Mouse (Mus musculus) frontal cortex, adult (tissue): ENCODE data around the gene Ranbp1.
A peak's percentile ranks its signal among the peaks of the same experiment; 100 is the strongest.

Experiments used
- ATAC-seq: cut with Nextera tagmentation; 2 replicates; pipeline ENCODE4 v1.9.2; 2017; ENCODE audit warnings: mild to moderate bottlenecking, moderate library complexity, mixed read lengths; ENCODE audit not compliant: low TSS enrichment

The Ranbp1 gene

DNA sequence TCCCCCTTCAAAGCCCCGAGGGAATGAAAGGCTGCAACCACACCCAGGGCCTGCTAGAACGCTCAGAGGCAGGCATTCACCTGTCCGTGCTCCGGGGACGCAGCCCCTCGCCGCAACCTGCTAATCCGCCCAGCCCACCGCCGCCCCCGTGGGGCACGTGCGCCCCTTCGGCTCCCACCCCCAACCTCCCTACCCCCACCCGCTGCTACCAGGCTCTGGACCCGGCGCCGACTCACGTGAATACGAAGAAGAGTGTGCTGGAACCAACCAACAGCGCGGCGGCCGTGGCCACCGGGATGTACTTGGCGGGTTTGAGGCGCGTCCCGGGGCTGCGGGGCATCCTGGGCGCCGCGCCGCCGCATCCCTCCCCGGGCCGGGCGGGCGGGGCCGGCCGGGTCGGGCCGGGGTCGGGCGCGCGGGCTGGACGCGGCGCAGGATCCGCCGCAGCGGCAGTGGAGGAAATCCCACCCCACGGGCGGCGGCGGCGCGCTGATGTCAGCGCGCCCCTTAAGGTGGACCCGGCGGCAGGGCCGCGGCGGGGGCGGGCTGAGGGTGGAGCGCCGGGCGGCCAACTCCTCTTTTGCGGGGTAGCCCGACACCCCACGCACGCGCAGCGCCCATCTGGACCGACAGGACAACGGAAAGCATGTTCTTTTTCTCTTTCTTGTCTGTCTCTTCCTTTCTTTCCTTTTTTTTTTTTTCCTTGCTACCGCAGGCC, 13.7 kb downstream of the Ranbp1 start, which contains the start of gene Zdhhc8:
Gene Zdhhc8, minus strand, starts transcription at position 466 of the 718 bp plus-strand sequence.
- peak; percentile 66 for ATAC-seq

DNA sequence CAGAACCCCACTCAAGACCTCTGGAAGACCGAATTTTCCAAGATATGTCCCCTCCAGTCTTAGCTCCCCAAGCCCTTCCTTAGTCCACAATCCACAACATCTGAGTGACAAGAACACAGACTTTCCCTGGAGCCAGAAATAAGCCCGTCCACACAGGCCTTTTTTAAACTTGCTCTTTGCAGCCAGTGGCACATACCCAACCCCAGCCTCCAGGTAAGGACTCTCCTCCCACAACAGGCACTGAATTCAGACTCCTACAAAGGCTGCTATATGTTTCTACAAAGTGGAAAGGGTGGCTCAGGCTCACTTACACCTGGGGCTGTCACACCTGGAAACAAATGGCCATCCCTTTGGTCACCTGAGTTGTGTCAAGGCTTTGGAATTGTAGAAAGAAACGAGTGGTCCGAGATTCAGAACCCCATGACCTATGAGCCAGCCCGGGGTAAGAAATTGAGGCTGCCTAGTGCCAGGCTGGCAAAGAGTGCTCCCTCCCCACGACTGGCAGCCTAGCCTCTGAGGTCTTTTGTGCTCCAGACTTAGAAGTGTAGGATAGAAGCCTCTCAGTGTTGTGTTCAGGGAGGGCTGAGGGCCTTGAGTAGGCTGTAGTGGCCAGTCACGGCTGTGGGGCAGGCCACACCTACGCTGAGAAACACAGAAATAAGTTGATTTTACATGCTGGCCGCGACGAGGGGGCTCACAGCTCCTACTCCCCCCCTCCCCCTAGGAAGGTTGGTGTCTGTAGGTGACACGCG, 14.4 kb downstream of the Ranbp1 start:
- no peak for ATAC-seq

DNA sequence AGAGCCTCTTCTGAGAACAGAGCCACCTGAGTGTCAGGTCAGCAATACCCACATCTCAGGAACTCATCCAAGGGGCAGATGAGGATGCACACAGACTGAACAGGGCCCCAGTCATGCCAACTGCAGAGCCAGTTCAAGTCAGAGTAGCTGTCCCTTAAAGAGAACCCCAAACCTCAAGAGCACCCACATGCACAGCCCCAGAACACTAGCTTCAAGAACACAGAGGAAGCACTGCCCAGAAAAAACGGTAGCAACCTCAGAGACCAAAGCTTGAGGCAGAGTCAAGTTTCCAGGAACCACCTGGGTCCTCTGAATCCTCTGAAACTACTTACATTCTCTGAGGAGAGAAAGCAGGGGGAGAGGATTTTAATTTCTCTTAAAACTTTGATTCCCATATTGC, 15.1 kb downstream of the Ranbp1 start:
- ATAC-seq = no peak

GRCm38 (mm10) chr16:18231451-18231850, 17.1 kb downstream of the Ranbp1 start:
- no peak for ATAC-seq

DNA sequence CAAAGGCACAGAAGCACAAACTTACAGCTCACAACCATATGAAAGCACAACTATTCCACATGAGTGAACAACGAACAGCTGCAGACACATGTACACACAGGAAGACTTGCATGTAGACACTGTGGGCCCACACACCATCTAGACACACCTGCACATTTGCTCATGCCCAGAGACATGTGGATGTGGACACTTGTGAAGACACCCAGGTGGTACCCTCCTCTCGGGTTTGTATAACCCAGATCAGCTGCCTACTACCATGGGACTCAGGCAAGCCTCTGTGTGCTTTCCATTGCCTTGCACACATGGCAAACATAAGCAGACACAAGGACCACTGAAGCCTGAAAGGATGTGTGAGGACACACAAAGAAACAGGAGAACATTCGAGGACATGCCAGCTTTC, 17.5 kb downstream of the Ranbp1 start:
- ATAC-seq = no peak

GRCm38 (mm10) chr16:18230617-18231016, 17.9 kb downstream of the Ranbp1 start:
- no peak for ATAC-seq

- peak; percentile 58 for ATAC-seq
These were observed 18.9 kb downstream of the Ranbp1 start for GRCm38 (mm10) chr16:18229622-18230021.

- ATAC-seq = no peak
These were observed 19.7 kb downstream of the Ranbp1 start for GRCm38 (mm10) chr16:18228856-18229255.

GRCm38 (mm10) chr16:18227897-18228422, 20.6 kb downstream of the Ranbp1 start:
- ATAC-seq = no peak

- ATAC-seq = no peak
These were observed 21.3 kb downstream of the Ranbp1 start for GRCm38 (mm10) chr16:18227187-18227586.

DNA sequence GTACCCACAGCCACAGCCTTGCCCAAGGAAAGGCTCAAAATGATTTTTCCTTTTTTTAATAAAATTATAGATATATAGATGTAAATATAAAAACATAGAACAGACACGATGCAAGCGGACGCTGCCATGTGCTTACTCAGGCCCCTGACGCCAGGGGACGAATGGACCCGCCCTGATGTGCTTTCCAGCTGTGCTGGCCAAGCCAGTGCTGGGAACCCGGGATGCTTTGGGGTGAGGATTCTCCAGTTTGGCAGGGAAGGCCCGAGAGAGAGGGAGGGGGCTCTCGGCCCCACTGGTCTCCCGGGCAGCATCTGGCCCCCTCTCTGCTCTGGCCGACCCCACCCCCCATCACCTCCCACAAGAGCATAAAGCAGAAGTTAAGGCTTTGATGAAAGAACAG, 26.3 kb downstream of the Ranbp1 start:
- no peak for ATAC-seq

DNA sequence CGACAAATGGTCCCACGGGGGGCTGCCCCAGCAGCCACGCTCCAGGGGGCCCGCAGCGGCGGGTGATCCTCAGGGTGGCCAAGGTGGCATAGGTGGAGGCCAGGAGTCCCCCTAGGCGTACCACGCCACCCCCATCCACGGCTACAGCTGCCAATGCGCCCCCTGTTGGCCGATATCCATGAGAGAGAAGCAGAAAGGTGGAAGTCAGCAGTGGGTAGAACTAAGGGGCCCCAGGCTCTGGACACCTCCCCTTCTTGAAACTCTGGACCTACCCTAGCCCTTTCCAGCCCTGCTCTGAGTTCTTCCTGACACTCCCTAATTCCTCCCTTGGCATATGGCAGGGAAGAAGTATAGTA, 27.0 kb downstream of the Ranbp1 start:
- ATAC-seq = no peak

DNA sequence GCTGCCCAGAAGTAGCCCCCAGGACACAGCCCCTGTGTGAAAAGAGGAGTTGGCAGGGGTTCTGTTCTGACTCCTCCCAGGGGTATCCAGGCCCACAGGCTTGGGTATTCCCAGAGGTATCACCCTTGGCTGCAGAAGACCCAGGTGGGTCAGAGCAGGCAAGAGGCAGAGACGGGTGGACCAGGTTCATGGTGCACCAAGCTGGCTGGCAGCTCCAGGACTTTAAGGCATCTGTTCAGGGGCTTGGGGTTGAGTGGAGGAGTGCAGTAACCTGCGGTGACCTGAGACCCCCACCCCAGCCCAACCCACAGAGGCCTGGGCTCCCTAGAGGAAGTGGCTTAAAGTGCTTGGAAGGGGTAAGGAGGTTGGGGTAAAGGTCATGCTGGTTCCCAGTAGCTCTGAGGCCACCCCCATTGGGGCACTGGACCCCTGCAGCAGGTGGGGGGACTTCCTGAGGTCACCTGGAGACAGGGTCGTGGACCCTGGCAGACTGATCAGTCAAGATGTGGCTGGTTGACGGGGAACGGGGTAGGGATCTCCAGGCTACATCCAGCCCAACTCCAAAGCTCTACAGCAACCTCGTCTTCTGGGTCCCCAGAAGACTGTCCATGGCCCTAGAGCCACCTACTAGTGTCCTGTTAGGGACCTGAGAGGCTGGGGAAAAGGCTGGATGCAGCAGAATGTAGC, 27.5 kb downstream of the Ranbp1 start:
- no peak for ATAC-seq

GRCm38 (mm10) chr16:18220001-18220400, 28.5 kb downstream of the Ranbp1 start:
- peak; percentile 21; the same call in 1 of the 2 replicates for ATAC-seq

DNA sequence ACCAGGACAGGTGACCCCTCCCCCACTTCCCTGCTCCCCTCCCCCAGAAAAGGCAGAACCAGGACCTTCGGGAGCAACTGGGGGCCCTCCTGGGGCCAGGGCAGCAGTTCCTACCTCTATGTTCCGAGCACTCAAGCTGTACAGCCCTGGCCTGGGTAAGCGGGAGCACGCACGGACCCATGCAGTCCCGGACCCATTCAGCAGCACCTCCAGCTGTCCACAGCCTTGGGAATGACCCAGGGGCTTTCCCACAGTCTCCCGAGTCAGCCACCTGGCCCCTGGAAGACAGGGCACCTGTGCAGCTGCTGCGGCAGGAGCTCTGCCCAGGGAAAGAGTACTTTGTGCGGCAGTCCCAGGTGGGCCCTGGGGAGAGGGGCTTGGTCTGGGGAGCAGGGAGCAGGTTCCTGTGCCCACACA, 29.9 kb downstream of the Ranbp1 start:
- ATAC-seq = no peak

DNA sequence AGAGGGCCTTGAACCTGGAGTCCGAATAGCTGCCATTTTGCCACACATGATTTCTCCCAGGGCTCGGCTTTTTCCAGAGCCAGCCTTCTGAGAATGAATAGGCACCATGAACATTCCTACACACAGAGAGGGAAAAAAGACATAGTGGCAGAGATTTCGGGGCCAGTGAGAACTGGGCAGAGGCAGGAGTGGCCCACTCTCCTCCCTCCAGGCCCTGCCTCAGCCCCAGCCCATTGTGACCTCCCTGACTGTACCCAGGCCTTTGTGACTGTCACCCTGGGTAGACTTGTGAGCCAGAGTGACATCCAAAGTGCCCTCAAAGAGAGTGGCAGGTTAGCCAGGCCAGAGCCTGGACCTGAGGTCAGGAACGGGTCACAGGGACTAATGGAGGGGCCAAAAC, 31.0 kb downstream of the Ranbp1 start, which contains the start of gene Ccdc188:
Gene Ccdc188, plus strand, starts transcription at position 301 of the 400 bp plus-strand sequence.
- no peak for ATAC-seq

DNA sequence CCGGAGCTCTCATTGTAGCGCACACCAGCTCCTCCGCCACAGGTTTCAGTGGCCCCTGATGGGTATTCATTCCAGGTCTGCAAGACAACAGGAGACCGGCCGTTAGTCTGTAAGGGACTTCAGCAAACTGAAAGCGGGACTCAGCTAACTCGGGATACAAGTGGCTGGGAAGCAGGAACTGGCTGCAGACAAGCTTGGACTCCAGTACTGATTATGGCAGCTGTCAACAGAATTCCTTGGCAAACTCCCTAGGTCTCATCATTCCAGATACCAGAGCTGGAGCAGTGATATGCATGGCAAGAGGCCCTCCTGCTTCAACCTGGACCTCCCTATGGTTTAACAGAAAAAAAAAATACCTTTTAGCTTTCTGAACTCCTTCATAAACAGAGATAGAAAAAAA, 33.7 kb downstream of the Ranbp1 start:
- ATAC-seq = no peak

- ATAC-seq = peak; percentile 51
These were observed 34.8 kb downstream of the Ranbp1 start for GRCm38 (mm10) chr16:18213689-18214088.

GRCm38 (mm10) chr16:18211417-18212171, 36.9 kb downstream of the Ranbp1 start:
- 0 out of 2 replicates have a peak, but pooled peaks have one; percentile 15 for ATAC-seq

DNA sequence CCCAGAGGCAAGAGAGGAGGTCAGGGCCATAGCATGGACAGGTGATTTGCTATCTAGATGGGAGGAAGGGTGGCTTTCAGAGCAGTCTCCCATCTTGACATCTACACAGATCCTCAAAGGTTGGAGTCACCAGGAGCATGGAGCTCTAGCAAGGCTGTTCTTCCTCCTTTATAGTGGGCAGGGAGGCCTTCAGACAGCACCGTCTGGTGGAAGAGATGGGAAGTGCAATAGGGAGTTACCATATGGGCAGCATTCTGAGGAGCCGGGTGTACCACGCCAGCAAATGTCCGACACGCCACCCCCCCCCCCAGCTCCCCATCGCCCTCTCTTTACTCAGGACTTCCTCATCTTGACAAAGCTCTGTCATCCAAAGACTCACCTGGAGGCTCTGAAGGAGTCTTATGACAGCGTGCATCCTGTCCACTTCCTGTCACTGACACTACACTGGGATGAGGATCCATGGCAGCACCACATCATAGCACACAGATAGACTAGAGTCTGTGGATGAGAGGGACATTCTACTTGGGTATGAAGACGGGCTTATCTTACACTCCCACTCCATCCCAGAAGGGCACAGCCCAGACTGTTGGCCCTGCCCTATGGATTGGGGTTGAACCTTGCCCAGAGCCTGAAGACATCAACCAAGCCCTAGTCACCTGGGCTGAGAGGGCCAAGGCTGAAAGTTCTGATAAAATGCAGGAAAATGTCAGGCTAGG, 37.7 kb downstream of the Ranbp1 start:
- peak; percentile 53 for ATAC-seq
